Mouse (Mus musculus): ENCODE data around the gene Scamp5.

GRCm38 (mm10) chr9:57427937-57428336 lies 39.9 kb downstream of the Scamp5 start:
- TF ChIP-seq CTCF (IDR thresholded peaks at IDR 0.05; ENCODE audit: control insufficient read depth, insufficient read depth, insufficient replicate concordance, low read depth, low read length), result no peak
- no peak for TF ChIP-seq POLR2A (IDR thresholded peaks at IDR 0.05; ENCODE audit: control insufficient read depth, low read depth, low read length)
